ENCODE assay signal across 9 mouse cellular contexts in genomic region chr8:111034276-111034675, GRCm38 (mm10). TPM values are rescaled to one million over a fixed set of nuclear protein-coding genes. Genes with fewer than 3 reads are reported as not detected.
DNase-seq lines count a peak whose midpoint lies in the region; ATAC-seq and TF ChIP-seq lines count a peak whose summit lies in the region.
"Had no signal": no experiment of that assay in that cellular context is flagged by ENCODE, and none has a peak within 500 bp of the region (broad histone marks: within the 10 kb centered on the region; RNA-seq: fewer than 3 reads in every experiment).

No protein-coding gene starts in this region.

- peak overlapping the region; percentile 83 for H3K9ac ChIP-seq in forebrain, embryonic 13.5 days
- peak overlapping the region; percentile 88 for H3K9ac ChIP-seq in midbrain, embryonic 11.5 days (ENCODE audit: low read length)

- peaks cover 15% of the 10 kb centered on the region for H3K4me1 ChIP-seq in bone marrow macrophage, adult 2 months (ENCODE audit: control insufficient read depth, insufficient read depth, low read length)
- peaks cover 18% of the 10 kb centered on the region for H3K4me1 ChIP-seq in forebrain, embryonic 13.5 days
- peaks cover 14% of the 10 kb centered on the region for H3K4me1 ChIP-seq in midbrain, embryonic 11.5 days (ENCODE audit: control insufficient read depth, insufficient read depth, low read length)

- peak overlapping the region; percentile 95 for H3K4me3 ChIP-seq in layer of hippocampus, adult 2 months
- H3K4me3 ChIP-seq in bone marrow macrophage, adult 2 months (ENCODE audit: insufficient read depth, low read length), result peak overlapping the region; percentile 77
- H3K4me3 ChIP-seq in forebrain, embryonic 13.5 days, result peak overlapping the region; percentile 76
- H3K4me3 ChIP-seq in midbrain, embryonic 11.5 days (ENCODE audit: low read depth, low read length), result peak overlapping the region; percentile 75

- no peak for TF ChIP-seq POLR2A in bone marrow macrophage, adult 2 months (IDR thresholded peaks at IDR 0.05; ENCODE audit: borderline replicate concordance, low read depth, low read length)

- DNase-seq in layer of hippocampus, adult 2 months (ENCODE audit: low spot score in 2 of 2), result no peak
- DNase-seq in layer of hippocampus, postnatal 14 days (ENCODE audit: low spot score in 2 of 2), result no peak
- DNase-seq in kidney, postnatal 4 days, result peak; percentile 41 to 57
- DNase-seq in midbrain, embryonic 11.5 days (ENCODE audit: low spot score, missing footprints), result no peak
- no peak for DNase-seq in gastrocnemius, postnatal 4 days (ENCODE audit: low spot score in 2 of 2)
- no peak for DNase-seq in frontal cortex, postnatal 25 days (ENCODE audit: low spot score in 2 of 2)

- H3K4me2 ChIP-seq in forebrain, embryonic 13.5 days, result peak overlapping the region; percentile 65
- peak overlapping the region; percentile 62 for H3K4me2 ChIP-seq in midbrain, embryonic 11.5 days

- H3K36me3 ChIP-seq in forebrain, embryonic 13.5 days (ENCODE audit: poor library complexity, severe bottlenecking), result peaks cover 27% of the 10 kb centered on the region
- H3K36me3 ChIP-seq in midbrain, embryonic 11.5 days (ENCODE audit: control insufficient read depth, insufficient read depth, low read length), result peaks cover 7% of the 10 kb centered on the region; the same call in 1 of the 2 replicates

- 19% methylated on average over 12 of the region's 12 CpGs for WGBS in forebrain, embryonic 13.5 days
- WGBS in midbrain, embryonic 11.5 days, result 26% methylated on average over 12 of the region's 12 CpGs

- no peaks in the 10 kb centered on the region for H3K9me3 ChIP-seq in forebrain, embryonic 13.5 days (replicated peaks)
- no peaks in the 10 kb centered on the region for H3K9me3 ChIP-seq in midbrain, embryonic 11.5 days (ENCODE audit: control insufficient read depth, low read length)

- no peak; the same call in 1 of the 2 replicates for ATAC-seq in forebrain, embryonic 13.5 days
- no peak; the same call in 1 of the 2 replicates for ATAC-seq in midbrain, embryonic 11.5 days (ENCODE audit: low FRiP score)

- H3K27ac ChIP-seq in layer of hippocampus, adult 2 months, result peak overlapping the region; percentile 91
- H3K27ac ChIP-seq in bone marrow macrophage, adult 2 months (ENCODE audit: insufficient read depth, low read depth, low read length), result peak overlapping the region; percentile 59
- H3K27ac ChIP-seq in forebrain, embryonic 13.5 days, result peak overlapping the region; percentile 64
- peak overlapping the region; percentile 79; the same call in 1 of the 2 replicates for H3K27ac ChIP-seq in midbrain, embryonic 11.5 days (ENCODE audit: low read depth, low read length)

- peaks cover 22% of the 10 kb centered on the region for H3K27me3 ChIP-seq in forebrain, embryonic 13.5 days
- H3K27me3 ChIP-seq in midbrain, embryonic 11.5 days (ENCODE audit: control insufficient read depth, insufficient read depth, low read length), result no peaks in the 10 kb centered on the region

- TF ChIP-seq CTCF in layer of hippocampus, adult 2 months (conservative IDR thresholded peaks at IDR 0.05), result no peak
- TF ChIP-seq CTCF in bone marrow macrophage, adult 2 months (IDR thresholded peaks at IDR 0.05; ENCODE audit: low read depth, low read length), result no peak

RNA-seq across cellular contexts. Expression of gene Aars, which starts 1.3 kb away (rescaled TPM):
- total RNA-seq in layer of hippocampus, adult 2 months (2021), result 10 to 100 TPM; 79.5 to 86.3 TPM
- total RNA-seq in layer of hippocampus, postnatal 14 days (2021), result 100 to 1,000 TPM in 1 of 2 experiments, 10 to 100 TPM in 1; 96.8 to 107 TPM
- polyA plus RNA-seq in bone marrow macrophage, adult 2 months (2012; ENCODE audit: insufficient read depth, insufficient read length, missing spikeins), result 20.8 and 27.2 TPM in 2 replicates
- 62.6 and 69.7 TPM in 2 replicates for polyA plus RNA-seq in forebrain, embryonic 13.5 days (2015; fragmentation: Nextera tagmentation; extraction: Ambion mirVana)
- polyA plus RNA-seq in midbrain, embryonic 11.5 days (2014; fragmentation: Nextera tagmentation; extraction: Ambion mirVana), result 73.2 and 79.9 TPM in 2 replicates
- 10 to 100 TPM; 47.1 to 52.3 TPM for total RNA-seq in gastrocnemius, postnatal 4 days (2021)

RNA-seq across cellular contexts. Expression of gene Ddx19b, which starts 2.7 kb away (rescaled TPM):
- 10 to 100 TPM; 17.1 to 17.3 TPM for total RNA-seq in layer of hippocampus, adult 2 months (2021)
- 10 to 100 TPM; 23.2 to 24.5 TPM for total RNA-seq in layer of hippocampus, postnatal 14 days (2021)
- 5.5 and 6.4 TPM in 2 replicates for polyA plus RNA-seq in bone marrow macrophage, adult 2 months (2012; ENCODE audit: insufficient read depth, insufficient read length, missing spikeins)
- 8.4 and 9.9 TPM in 2 replicates for polyA plus RNA-seq in forebrain, embryonic 13.5 days (2015; fragmentation: Nextera tagmentation; extraction: Ambion mirVana)
- polyA plus RNA-seq in midbrain, embryonic 11.5 days (2014; fragmentation: Nextera tagmentation; extraction: Ambion mirVana), result 7.9 and 8.3 TPM in 2 replicates
- total RNA-seq in gastrocnemius, postnatal 4 days (2021), result 10 to 100 TPM; 10.2 to 10.7 TPM

RNA-seq across cellular contexts. Expression of gene Exosc6, which starts 21.9 kb away (rescaled TPM):
- not detected for total RNA-seq in layer of hippocampus, adult 2 months (2021)
- total RNA-seq in layer of hippocampus, postnatal 14 days (2021), result not detected
- not detected in 2 replicates for polyA plus RNA-seq in bone marrow macrophage, adult 2 months (2012; ENCODE audit: insufficient read depth, insufficient read length, missing spikeins)
- not detected in 2 replicates for polyA plus RNA-seq in forebrain, embryonic 13.5 days (2015; fragmentation: Nextera tagmentation; extraction: Ambion mirVana)
- 8.4 and 10.8 TPM in 2 replicates for polyA plus RNA-seq in midbrain, embryonic 11.5 days (2014; fragmentation: Nextera tagmentation; extraction: Ambion mirVana)
- total RNA-seq in gastrocnemius, postnatal 4 days (2021), result not detected

RNA-seq across cellular contexts. Expression of gene Ddx19a, which starts 36.7 kb away (rescaled TPM):
- 10 to 100 TPM; 29.8 to 32.8 TPM for total RNA-seq in layer of hippocampus, adult 2 months (2021)
- total RNA-seq in layer of hippocampus, postnatal 14 days (2021), result 10 to 100 TPM; 33.1 to 37.2 TPM
- 32.5 and 36.1 TPM in 2 replicates for polyA plus RNA-seq in bone marrow macrophage, adult 2 months (2012; ENCODE audit: insufficient read depth, insufficient read length, missing spikeins)
- polyA plus RNA-seq in forebrain, embryonic 13.5 days (2015; fragmentation: Nextera tagmentation; extraction: Ambion mirVana), result 14.0 and 14.7 TPM in 2 replicates
- polyA plus RNA-seq in midbrain, embryonic 11.5 days (2014; fragmentation: Nextera tagmentation; extraction: Ambion mirVana), result 32.8 and 33.4 TPM in 2 replicates
- total RNA-seq in gastrocnemius, postnatal 4 days (2021), result 10 to 100 TPM; 50.6 to 56.3 TPM

RNA-seq across cellular contexts. Expression of gene Clec18a, which starts 58.0 kb away (rescaled TPM):
- total RNA-seq in layer of hippocampus, adult 2 months (2021), result 1 to 10 TPM; 1.3 to 1.5 TPM
- total RNA-seq in layer of hippocampus, postnatal 14 days (2021), result 1 to 10 TPM; 1.5 to 2.1 TPM
- polyA plus RNA-seq in bone marrow macrophage, adult 2 months (2012; ENCODE audit: insufficient read depth, insufficient read length, missing spikeins), result not detected in 2 replicates
- 0.15 and 0.22 TPM in 2 replicates for polyA plus RNA-seq in forebrain, embryonic 13.5 days (2015; fragmentation: Nextera tagmentation; extraction: Ambion mirVana)
- 0.41 and 0.77 TPM in 2 replicates for polyA plus RNA-seq in midbrain, embryonic 11.5 days (2014; fragmentation: Nextera tagmentation; extraction: Ambion mirVana)
- total RNA-seq in gastrocnemius, postnatal 4 days (2021), result 1 to 10 TPM; 1.4 to 2.4 TPM
- total RNA-seq: neutrophil, adult 5-6 weeks had no signal

Comparison
In these comparisons a context has a peak if more than half of its experiments do, and no peak if none do; other contexts are left out.
1. DNase-seq: peak in kidney, postnatal 4 days (2 of 2); none in layer of hippocampus, adult 2 months (0 of 2), layer of hippocampus, postnatal 14 days (0 of 2), midbrain, embryonic 11.5 days (single experiment), gastrocnemius, postnatal 4 days (0 of 2) and frontal cortex, postnatal 25 days (0 of 2).
2. Peak in every context shown above with its lines, with median percentiles within 50 percentile points of each other: H3K27ac ChIP-seq and H3K4me3 ChIP-seq.